11 mouse cellular contexts compared by ENCODE assay signal in the genomic region with DNA sequence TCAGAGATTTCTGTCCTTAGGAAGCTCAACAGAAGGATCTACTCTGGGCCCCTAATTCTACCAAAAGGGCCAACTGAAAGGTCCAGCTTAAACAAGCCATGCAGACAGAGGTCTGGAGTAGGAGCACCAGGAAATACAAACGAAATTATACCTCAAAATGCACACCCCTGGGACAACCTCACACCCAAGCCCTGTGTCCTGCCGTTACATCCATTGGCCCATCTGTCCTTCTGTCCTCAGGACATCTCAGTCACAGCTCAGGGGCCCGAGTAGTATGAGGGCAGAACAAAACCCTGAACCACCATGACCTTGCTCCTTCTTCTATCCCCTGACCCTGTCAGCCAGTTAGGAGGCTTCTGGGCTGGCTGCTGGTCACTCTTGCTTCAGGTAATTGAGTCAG. TPM values are rescaled to one million over a fixed set of nuclear protein-coding genes. Genes with fewer than 3 reads are reported as not detected.
DNase-seq lines count a peak whose midpoint lies in the region; ATAC-seq and TF ChIP-seq lines count a peak whose summit lies in the region.
"Had no signal": no experiment of that assay in that cellular context is flagged by ENCODE, and none has a peak within 500 bp of the region (broad histone marks: within the 10 kb centered on the region; RNA-seq: fewer than 3 reads in every experiment).

No protein-coding gene starts in this region.

- peak overlapping the region; percentile 58 for H3K4me3 ChIP-seq in embryonic fibroblast, embryonic 13.5 days (ENCODE audit: insufficient read depth, low read length)
- H3K4me3 ChIP-seq in intestine, embryonic 15.5 days (replicated peaks) = peak overlapping the region; percentile 68

- 50% methylated on average over 3 of the region's 3 CpGs for WGBS in intestine, embryonic 15.5 days

- no peak overlapping the region for H3K27ac ChIP-seq in embryonic fibroblast, embryonic 13.5 days (ENCODE audit: insufficient read depth, low read length)
- no peak overlapping the region for H3K27ac ChIP-seq in intestine, embryonic 15.5 days
- H3K27ac ChIP-seq: liver, embryonic 14.5 days had no signal

- no peak for ATAC-seq in intestine, embryonic 15.5 days

- H3K4me1 ChIP-seq in embryonic fibroblast, embryonic 13.5 days (ENCODE audit: control insufficient read depth, insufficient read depth, low read length) = no peaks in the 10 kb centered on the region
- H3K4me1 ChIP-seq in intestine, embryonic 15.5 days (replicated peaks) = peaks cover 28% of the 10 kb centered on the region

- peaks cover 70% of the 10 kb centered on the region for H3K27me3 ChIP-seq in intestine, embryonic 15.5 days (replicated peaks)

- H3K4me2 ChIP-seq in intestine, embryonic 15.5 days (replicated peaks) = peak overlapping the region; percentile 95

- no peaks in the 10 kb centered on the region for H3K9me3 ChIP-seq in intestine, embryonic 15.5 days

- TF ChIP-seq CTCF in embryonic fibroblast, embryonic 13.5 days (IDR thresholded peaks at IDR 0.05; ENCODE audit: borderline replicate concordance, insufficient read depth, low read length) = no peak

- no peak overlapping the region for H3K9ac ChIP-seq in intestine, embryonic 15.5 days
- H3K9ac ChIP-seq: liver, embryonic 14.5 days had no signal

- DNase-seq in kidney, adult 18-20 months = peak; percentile 33
- DNase-seq in kidney, postnatal 36 days = no peak
- peak; percentile 49 for DNase-seq in neural tube, embryonic 10.5 days (ENCODE audit: extremely low spot score, low spot score)
- no peak for DNase-seq in adrenal gland, postnatal 36 days
- no peak for DNase-seq in layer of hippocampus, adult 9-10 months (ENCODE audit: low spot score)
- no peak for DNase-seq in layer of hippocampus, adult 18-20 months (ENCODE audit: low spot score in 2 of 2)
- DNase-seq: adrenal gland, postnatal 25 days; right cerebral cortex, postnatal 25 days had no signal

- no peaks in the 10 kb centered on the region for H3K36me3 ChIP-seq in intestine, embryonic 15.5 days

- TF ChIP-seq POLR2A in embryonic fibroblast, embryonic 13.5 days (IDR thresholded peaks at IDR 0.05; ENCODE audit: low read depth, low read length) = no peak

RNA-seq across cellular contexts. Expression of gene Prdm16, which starts 2.7 kb away (rescaled TPM):
- 3.1 and 3.8 TPM in 2 replicates for polyA plus RNA-seq in embryonic fibroblast, embryonic 13.5 days (2011; ENCODE audit: insufficient read length, low read depth, missing spikeins)
- 16.4 and 17.7 TPM in 2 replicates for polyA plus RNA-seq in intestine, embryonic 15.5 days (2015; fragmentation: Nextera tagmentation; extraction: Ambion mirVana)
- 1 to 10 TPM; 4.2 to 6.4 TPM for total RNA-seq in adrenal gland, postnatal 36 days (2021)
- total RNA-seq in layer of hippocampus, adult 18-20 months (2021) = 10 to 100 TPM in 1 of 2 experiments, 1 to 10 TPM in 1; 9.7 to 12.2 TPM

RNA-seq across cellular contexts. Expression of gene Actrt2, which starts 33.7 kb away (rescaled TPM):
- polyA plus RNA-seq in embryonic fibroblast, embryonic 13.5 days (2011; ENCODE audit: insufficient read length, low read depth, missing spikeins) = not detected in 2 replicates
- not detected in 2 replicates for polyA plus RNA-seq in intestine, embryonic 15.5 days (2015; fragmentation: Nextera tagmentation; extraction: Ambion mirVana)
- total RNA-seq in adrenal gland, postnatal 36 days (2021) = not detected
- total RNA-seq in layer of hippocampus, adult 18-20 months (2021) = not detected
- total RNA-seq: adrenal gland, postnatal 25 days had no signal
- polyA plus RNA-seq: liver, embryonic 14.5 days had no signal

Comparison
In these comparisons a context has a peak if more than half of its experiments do, and no peak if none do; other contexts are left out.
1. DNase-seq: peak in kidney, adult 18-20 months (single experiment) and neural tube, embryonic 10.5 days (single experiment); none in kidney, postnatal 36 days (0 of 2), adrenal gland, postnatal 36 days (0 of 2), layer of hippocampus, adult 9-10 months (single experiment) and layer of hippocampus, adult 18-20 months (0 of 2).